Mouse (Mus musculus) layer of hippocampus, postnatal 36 days (tissue): ENCODE measurements around the gene Nphp3. TPM values are rescaled to one million over a fixed set of nuclear protein-coding genes. Genes with fewer than 3 reads are reported as not detected.
A peak's percentile ranks its signal among the peaks of the same experiment; 100 is the strongest.

Experiments
- DNase-seq, 2 experiments: peaks; one replicate each; pipeline ENCODE4 v3.0.0; 2022
- total RNA-seq, 2 experiments: library from RNA; stranded (reverse); gene quantifications; 2 replicates each; pipeline ENCODE4 v1.2.3; 2021

Gene Nphp3
- total RNA-seq, 2 experiments from 2014 or later = 5.1 to 5.6 TPM

DNA sequence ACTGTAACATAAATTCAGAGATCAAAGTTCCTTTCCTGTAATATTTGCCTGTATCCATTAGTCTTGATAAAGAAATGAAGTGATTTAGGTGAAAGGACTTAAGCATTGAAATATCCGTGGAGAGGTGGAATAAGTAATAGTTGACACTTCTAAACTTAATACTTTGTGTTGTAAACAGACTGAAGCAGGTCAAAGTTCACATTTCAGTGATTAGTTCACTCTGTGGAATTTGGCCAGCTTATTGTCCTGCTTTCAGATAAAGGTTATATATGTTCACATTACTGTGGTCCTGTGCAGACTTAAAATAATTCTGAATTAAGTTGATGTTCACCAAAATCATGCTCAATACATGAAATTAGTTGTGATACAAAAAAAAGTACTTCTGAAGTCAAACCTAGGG lies 62.2 kb downstream of the Nphp3 start:
- DNase-seq = no peak

GRCm38 (mm10) chr9:104070241-104070640 lies 67.9 kb downstream of the Nphp3 start:
- no peak for DNase-seq

DNA sequence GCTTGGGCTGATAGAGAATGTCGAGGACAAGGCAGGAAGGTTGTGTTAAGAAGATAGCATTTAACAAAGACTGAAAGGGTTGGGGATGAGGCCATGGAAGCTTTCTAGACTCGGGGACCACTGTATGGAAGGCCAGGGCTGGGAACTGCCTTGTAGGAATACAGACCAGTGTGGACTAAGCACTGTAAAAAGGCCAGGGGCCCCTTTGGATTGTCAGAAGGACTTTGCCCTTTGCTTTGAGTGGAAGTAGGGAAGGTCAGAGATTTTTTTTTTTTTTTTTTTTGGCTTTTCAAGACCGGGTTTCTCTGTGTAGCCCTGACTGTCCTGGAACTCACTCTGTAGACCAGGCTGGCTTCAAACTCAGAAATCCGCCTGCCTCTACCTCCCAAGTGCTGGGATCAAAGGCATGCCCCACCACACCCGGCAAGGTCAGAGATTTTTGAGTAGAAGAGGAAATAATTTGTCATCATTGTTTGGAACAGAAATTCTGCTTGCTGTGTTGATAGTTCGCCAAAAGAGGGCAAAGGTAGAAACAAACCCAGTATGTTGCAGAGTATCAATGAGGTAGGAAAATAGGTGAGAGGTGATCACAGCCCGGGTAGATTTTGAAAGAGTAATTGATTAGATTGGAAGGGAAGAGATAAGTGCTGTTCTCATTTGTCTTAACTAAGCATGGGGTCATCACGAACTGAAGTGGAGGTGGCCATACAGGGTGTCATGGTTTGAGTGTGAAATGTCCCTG lies 68.7 kb downstream of the Nphp3 start:
- no peak for DNase-seq

GRCm38 (mm10) chr9:104075808-104076207 lies 73.5 kb downstream of the Nphp3 start:
- no peak for DNase-seq

- no peak for DNase-seq
These were observed 76.4 kb downstream of the Nphp3 start for GRCm38 (mm10) chr9:104078780-104079179.

GRCm38 (mm10) chr9:104079379-104079778 lies 77.0 kb downstream of the Nphp3 start:
- peak; percentile 34 to 42 for DNase-seq

DNA sequence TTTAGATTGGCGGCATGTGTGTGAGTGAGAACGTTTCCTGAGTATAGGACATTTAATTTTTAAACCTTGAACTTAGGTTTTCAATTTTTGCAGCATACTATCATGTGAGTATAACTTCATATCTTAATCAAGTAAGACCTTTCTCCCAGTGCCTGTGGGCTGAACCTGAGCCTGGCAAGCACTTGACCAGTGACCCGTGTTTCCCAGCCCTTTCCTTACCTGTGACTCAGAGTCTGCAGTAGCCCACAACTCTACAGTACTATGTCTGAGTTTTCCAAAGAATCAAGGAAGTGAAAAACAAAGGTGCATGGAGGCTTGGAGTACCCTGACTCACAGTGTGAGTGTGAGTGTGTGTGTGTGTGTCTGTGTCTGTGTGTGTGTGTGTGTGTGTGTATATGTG lies 77.7 kb downstream of the Nphp3 start:
- no peak for DNase-seq

GRCm38 (mm10) chr9:104085730-104086429 lies 83.5 kb downstream of the Nphp3 start:
- no peak for DNase-seq

- DNase-seq = no peak
These were observed 86.2 kb downstream of the Nphp3 start for GRCm38 (mm10) chr9:104088555-104088954.

- no peak for DNase-seq
These were observed 90.6 kb downstream of the Nphp3 start for GRCm38 (mm10) chr9:104092945-104093344.

Other genes with a start within 250 kb of the Nphp3 start
- 10 to 100 TPM; 36.7 to 44.1 TPM for gene Tmem108, start 240.7 kb upstream of the Nphp3 start, total RNA-seq
- not detected for gene Gm28305, start 38.1 kb downstream of the Nphp3 start, total RNA-seq
- gene Uba5, start 60.6 kb downstream of the Nphp3 start, total RNA-seq = 10 to 100 TPM; 42.3 to 44.3 TPM
- 10 to 100 TPM; 21.1 to 24.8 TPM for gene Acad11, start 60.8 kb downstream of the Nphp3 start, total RNA-seq
- not detected for gene Ackr4, start 124.4 kb downstream of the Nphp3 start, total RNA-seq